Mouse (Mus musculus): Measurements from ENCODE around the gene Arhgap11a.
A peak's percentile ranks its signal among the peaks of the same experiment; 100 is the strongest.

Arhgap11a gene

DNA sequence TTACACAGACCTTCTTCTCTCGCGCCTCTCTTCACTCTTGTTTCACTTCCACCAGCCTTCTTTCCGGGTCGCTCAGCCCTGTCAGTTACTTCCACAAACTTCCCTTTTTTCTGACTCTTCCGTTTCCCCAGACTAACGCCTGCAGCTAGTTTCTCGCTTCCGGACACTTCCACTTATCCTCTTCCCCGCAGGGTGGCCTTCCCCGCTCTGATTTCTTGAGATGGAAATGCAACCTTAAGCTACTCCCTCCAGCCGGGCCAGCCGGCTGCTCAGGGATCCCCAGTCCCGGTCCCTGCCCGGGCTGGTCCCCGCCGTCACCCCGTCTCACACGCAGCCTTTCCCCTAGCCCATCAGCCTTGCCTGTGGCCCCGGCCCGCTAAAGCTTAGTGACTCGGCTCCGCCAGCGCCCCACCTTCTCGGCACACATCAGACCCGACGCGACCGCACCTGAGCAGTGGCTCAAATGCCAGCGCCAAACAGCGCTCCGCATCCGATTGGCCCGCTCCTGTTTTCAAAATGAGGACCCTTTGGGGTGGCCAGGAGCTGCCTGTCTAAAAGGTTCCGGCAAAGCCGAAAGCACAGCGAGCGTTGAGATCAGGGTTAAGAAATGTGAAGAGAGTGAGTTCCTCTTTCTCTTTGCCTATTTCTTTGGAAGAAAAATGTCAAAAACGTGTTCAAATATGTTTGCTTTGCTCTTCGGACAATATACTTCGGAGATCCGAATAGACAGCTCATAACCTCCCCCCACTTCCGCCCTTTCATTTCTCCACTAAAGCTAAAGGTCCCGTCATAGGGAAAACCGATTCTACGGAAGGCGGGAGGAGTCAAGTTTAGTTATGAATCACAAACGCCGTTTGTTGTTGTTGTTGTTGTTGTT is at the start of gene Arhgap11a:
Gene Arhgap11a (minus strand): TSS at position 417 of the 877 bp plus-strand sequence.
- DNase-seq (ENCODE audit: low read depth in 2 of 2, low spot score in 2 of 2): peak; percentile 89 to 91

GRCm38 (mm10) chr2:113893385-113894122 is 45.1 kb upstream of the Arhgap11a start:
- DNase-seq (ENCODE audit: low read depth in 2 of 2, low spot score in 2 of 2): no peak

GRCm38 (mm10) chr2:113887166-113887565 is 38.7 kb upstream of the Arhgap11a start:
- no peak for DNase-seq (ENCODE audit: low read depth in 2 of 2, low spot score in 2 of 2)

GRCm38 (mm10) chr2:113886061-113886460 is 37.6 kb upstream of the Arhgap11a start:
- no peak for DNase-seq (ENCODE audit: low read depth in 2 of 2, low spot score in 2 of 2)

- no peak for DNase-seq (ENCODE audit: low read depth in 2 of 2, low spot score in 2 of 2)
Measured at GRCm38 (mm10) chr2:113870115-113870514, 21.7 kb upstream of the Arhgap11a start.

DNA sequence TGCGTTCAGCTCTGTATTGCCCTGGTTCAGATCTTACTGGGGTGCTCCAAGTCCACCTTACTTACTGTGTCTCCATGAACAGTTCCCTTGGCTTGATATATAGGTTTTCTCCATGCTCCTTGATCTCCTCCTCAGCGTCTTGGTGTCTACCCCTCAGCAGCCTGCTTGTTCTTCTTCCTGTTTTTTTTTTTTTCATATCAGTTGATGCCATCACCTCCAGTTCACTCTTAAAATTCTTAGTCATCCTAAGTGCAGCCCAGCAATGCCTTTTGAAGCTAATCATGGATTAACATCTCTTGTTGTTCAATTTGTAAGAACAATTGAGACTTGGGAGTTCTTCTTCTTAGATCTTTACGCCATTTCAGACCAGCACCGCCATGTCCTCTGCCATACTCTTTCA is 19.9 kb upstream of the Arhgap11a start:
- no peak for DNase-seq (ENCODE audit: low read depth in 2 of 2, low spot score in 2 of 2)

GRCm38 (mm10) chr2:113866155-113866554 is 17.7 kb upstream of the Arhgap11a start:
- DNase-seq (ENCODE audit: low read depth in 2 of 2, low spot score in 2 of 2): peak in 1 of 2 experiments; percentile 32

DNA sequence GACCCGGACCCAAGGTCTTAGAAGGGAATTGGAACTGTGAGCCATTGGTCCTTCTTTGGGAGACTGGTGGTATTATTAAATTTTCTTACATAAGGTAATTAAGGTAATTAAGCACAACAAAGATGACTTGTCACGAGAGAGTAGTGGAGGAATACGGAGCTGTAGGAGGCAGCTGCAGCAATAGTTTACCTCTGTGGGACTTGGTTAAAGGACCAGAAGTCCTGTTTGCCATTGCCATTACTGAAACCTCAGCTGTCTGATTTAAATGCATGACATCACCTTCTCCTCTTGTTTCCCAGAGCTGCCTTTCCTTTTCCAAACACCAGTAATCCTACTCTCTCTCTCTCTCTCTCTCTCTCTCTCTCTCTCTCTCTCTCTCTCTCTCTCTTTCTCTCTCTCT is 680 bp upstream of the Arhgap11a start:
- DNase-seq (ENCODE audit: low read depth in 2 of 2, low spot score in 2 of 2): no peak

DNA sequence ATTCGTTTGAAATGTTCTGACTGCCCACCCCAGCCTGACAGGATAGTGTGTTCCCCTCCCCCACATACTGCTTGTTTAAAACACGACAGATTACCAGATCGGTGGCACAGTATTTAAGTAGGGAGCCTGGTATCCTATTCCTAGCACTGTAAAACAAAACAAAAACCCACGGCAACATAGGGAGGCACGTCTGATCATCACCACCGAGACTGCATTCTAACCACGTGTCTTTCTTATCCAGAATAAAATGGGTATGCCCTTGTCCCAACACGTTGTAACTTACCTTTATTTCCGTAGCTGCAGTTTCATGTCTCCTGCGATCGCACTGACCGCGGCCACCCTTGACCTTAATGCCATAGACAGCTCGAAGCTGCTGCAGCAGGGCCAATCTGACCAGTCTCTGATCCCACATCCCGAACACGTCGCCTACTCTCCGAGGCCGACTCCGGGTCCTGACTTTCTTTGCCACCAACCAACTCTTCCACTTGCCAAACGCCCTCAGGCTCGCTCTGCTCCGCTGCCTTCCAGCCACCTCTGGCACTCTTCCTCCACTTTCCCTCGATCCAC is 700 bp downstream of the Arhgap11a start:
- DNase-seq (ENCODE audit: low read depth in 2 of 2, low spot score in 2 of 2): no peak

DNA sequence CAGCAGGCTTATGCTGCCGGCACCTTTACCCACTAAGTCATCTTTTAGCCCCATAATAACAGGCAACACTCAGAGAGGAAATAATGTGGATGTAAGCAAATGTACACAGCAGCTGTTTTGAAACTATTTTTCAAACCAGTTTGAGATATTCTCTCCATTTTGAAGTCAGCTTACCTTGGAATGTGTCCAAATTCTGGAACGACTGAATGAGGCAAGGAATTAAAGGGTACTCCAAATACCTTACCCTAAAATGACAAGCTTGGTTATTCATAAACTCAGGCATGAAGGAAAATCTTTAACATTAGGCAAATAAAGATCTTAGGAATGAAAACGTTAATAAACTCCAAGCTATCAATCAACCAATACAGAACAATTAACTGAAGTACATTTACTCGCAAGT is 3.4 kb downstream of the Arhgap11a start:
- no peak for DNase-seq (ENCODE audit: low read depth in 2 of 2, low spot score in 2 of 2)

DNA sequence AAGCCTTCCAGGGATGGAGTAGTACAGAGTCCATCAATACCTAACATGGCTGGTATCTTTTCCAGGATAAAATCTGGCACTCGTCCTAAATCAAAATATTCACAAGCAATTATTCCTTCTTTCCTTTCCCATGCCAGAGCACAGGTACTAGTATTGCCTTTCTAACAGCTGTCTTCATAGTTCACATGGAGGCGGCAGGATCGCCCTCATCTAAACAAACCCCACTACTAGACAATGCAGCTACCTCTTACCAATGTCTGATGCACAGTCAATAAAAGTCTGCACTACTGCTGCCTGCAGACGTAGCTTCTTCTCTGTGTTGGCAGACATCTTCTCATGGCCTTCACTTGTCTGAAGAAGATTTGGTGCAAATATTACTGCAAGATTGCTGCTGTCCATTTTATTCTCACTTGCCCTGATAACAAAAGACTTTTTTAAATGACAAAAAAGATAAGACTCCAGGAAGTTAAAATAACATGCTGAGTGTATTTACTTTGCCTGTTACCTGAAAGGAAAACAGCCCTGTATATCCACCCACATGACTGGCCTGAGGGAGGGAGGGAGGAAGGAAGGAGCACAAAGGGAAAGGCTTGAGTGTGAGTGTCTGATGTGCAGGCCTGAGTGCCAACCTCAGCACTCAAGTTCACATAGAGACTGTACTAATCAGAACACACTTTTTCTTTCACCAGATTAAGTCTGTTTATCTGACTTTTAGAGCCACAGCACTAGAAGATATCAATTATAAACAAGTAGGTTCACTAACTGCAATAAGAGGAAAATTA is 6.6 kb downstream of the Arhgap11a start:
- no peak for DNase-seq (ENCODE audit: low read depth in 2 of 2, low spot score in 2 of 2)

DNA sequence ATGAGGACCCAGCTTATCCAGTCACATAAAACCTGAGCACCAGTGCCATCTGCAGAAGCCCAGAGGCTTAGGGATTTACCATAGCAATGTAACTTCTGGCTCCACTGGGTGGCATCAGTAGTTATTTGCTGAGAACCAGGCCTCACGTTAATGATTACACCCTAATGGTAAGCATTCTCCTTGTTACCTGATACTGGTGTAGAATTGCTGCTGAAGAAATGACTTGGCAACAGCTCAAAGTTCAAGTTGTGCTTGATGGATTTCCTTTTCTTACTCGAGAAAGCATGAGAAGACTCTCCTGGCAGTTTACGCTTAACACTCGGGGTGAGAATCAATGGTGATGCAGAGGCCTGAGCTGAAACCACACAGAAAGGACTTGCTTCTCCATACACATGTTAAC is 9.0 kb downstream of the Arhgap11a start:
- DNase-seq (ENCODE audit: low read depth in 2 of 2, low spot score in 2 of 2): no peak

- no peak for DNase-seq (ENCODE audit: low read depth in 2 of 2, low spot score in 2 of 2)
Measured at GRCm38 (mm10) chr2:113835219-113835618, 13.2 kb downstream of the Arhgap11a start.

DNA sequence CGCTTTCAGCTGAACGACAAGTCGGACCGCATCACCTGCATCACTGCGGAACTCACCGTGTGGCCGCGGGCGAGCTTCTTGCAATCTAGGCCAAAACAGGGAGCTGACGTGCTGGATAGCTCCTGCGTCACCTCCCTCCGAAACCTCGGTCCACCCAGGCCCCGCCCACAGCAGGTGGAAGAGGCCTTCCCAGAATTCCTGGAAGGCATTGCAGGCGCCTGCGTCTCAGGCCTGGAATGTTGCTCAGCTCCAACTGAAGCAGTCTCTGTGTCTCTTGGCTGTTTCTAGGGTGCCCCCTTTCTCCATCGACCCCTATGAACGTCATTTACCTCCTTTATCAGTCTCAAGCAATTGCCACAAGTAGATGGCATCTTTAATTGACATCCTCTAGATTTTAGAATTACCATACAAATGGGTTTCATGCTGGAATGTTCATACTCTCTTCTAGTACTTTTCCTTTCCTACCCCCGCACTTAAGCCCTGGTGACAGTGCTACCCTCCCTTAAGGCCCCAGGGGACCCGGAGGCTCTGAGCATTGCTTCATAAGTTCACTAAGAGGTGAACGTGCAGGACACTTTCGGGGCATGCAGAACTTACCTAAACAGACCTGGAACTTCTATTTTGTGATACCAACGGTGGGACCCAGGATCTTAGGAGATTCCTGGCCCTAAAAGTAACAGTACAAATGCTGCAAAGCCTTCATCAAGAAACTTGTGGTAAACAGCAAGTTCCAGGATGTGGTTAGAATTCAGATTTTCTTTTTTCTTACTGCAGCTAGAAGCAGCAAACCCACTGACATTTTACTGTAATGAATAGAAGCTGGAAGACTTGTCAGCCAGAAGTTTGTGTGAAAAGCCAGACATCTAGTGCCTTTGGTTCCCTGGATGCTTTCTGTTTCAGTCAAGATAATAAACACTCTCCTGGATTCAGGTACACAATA is 19.2 kb downstream of the Arhgap11a start, which contains the start of gene Scg5:
Gene Scg5 (minus strand): TSS at position 179 of the 940 bp plus-strand sequence.
- DNase-seq (ENCODE audit: low read depth in 2 of 2, low spot score in 2 of 2): peak; percentile 6 to 36

- no peak for DNase-seq (ENCODE audit: low read depth in 2 of 2, low spot score in 2 of 2)
Measured at GRCm38 (mm10) chr2:113828086-113828942, 20.1 kb downstream of the Arhgap11a start.

GRCm38 (mm10) chr2:113823909-113824308 is 24.6 kb downstream of the Arhgap11a start:
- peak; percentile 23 to 42 for DNase-seq (ENCODE audit: low read depth in 2 of 2, low spot score in 2 of 2)

DNA sequence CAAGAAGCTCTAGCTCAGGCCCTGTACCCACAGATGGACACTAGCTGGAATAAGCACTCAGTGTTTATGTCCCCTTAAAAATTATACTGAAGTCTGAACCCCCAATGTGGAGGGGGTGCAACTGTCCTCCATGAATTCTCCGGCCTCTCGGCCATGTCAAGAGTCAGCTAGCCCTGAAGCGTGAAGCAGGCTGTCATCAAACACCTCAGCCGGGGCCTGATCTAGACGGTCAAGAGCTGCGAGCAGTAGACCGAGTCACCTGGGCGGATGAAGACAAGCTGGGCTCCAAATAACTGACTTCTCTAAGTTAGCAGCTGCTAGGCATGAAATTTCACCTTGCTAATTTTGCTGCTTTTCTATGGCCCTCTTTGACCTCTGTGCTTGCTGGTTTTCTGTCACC is 26.1 kb downstream of the Arhgap11a start:
- DNase-seq (ENCODE audit: low read depth in 2 of 2, low spot score in 2 of 2): no peak

DNA sequence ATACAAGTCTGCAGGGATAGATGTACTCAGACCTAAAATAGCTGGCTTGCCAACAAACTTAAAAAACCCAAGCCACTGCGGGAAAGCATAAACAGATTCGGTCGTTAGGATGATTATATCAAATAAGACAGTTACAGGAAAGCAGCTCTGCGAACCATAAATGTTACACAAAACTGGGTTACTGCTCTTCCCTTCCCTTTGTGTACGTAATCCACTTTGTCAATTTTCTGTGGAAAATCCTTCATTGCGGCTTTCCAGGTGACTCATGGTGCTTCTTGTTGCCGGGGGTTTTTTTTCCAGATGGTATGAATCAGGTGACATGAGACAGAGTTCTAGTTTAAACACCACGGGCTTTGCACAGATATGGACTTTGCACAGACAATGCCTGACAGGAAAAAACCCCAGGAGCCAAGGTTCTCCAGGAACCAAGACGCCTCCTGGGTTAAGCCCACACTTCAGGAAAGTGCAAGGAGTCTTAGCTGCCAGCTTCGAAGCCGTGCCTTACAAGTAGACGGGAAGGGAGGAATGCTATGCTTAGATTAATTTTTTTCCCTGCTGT is 27.2 kb downstream of the Arhgap11a start:
- no peak for DNase-seq (ENCODE audit: low read depth in 2 of 2, low spot score in 2 of 2)

- no peak for DNase-seq (ENCODE audit: low read depth in 2 of 2, low spot score in 2 of 2)
Measured at GRCm38 (mm10) chr2:113820117-113820516, 28.3 kb downstream of the Arhgap11a start.

Data from CD8-positive naive resting alpha-beta T cell, adult 2 months (primary cell).